9 mouse cellular contexts compared by ENCODE assay signal in the genomic region with DNA sequence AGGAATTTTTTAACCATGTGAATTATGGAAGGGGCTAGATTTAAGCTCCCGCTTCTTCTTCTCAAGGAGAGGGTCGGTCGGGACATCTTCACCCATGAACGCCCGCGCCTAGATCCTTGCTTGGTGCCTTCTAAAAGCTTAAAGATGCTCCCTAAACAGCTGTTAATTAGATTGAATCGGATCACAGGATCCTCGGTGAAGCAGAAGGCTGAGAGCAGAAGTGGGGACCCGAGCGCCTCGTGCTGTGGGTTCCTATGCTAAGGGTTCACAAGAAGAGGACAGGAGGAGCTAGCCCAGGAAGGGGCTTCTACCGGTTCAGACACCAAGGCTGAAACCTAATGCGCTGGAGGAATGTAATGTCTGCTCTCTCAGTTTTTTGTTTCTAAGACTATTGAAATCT. TPM values are rescaled to one million over a fixed set of nuclear protein-coding genes. Genes with fewer than 3 reads are reported as not detected.
DNase-seq lines count a peak whose midpoint lies in the region; ATAC-seq and TF ChIP-seq lines count a peak whose summit lies in the region.
"Had no signal": no experiment of that assay in that cellular context is flagged by ENCODE, and none has a peak within 500 bp of the region (broad histone marks: within the 10 kb centered on the region; RNA-seq: fewer than 3 reads in every experiment).

No protein-coding gene starts in this region.

- H3K4me2 ChIP-seq in heart, embryonic 16.5 days (ENCODE audit: low read depth, low read length), result peak overlapping the region; percentile 96
- H3K4me2 ChIP-seq in midbrain, embryonic 13.5 days (replicated peaks), result peak overlapping the region; percentile 87

- TF ChIP-seq POLR2A in cortical plate, adult 2 months (IDR thresholded peaks at IDR 0.05; ENCODE audit: extremely low read depth, insufficient read depth, low read length), result no peak

- H3K27ac ChIP-seq in heart, embryonic 16.5 days (ENCODE audit: low read length), result no peak overlapping the region
- peak overlapping the region; percentile 96 for H3K27ac ChIP-seq in cortical plate, adult 2 months (ENCODE audit: insufficient read depth, low read length)
- peak overlapping the region; percentile 84; the same call in 1 of the 2 replicates for H3K27ac ChIP-seq in hindbrain, embryonic 10.5 days
- H3K27ac ChIP-seq in midbrain, embryonic 13.5 days, result peak overlapping the region; percentile 86; the same call in 1 of the 2 replicates
- H3K27ac ChIP-seq: liver, embryonic 13.5 days had no signal

- peaks cover 7% of the 10 kb centered on the region for H3K4me1 ChIP-seq in heart, embryonic 16.5 days (ENCODE audit: control insufficient read depth, insufficient read depth, low read length)
- H3K4me1 ChIP-seq in cortical plate, adult 2 months (ENCODE audit: control insufficient read depth, insufficient read depth, low read length), result peaks cover 5% of the 10 kb centered on the region; the same call in 1 of the 2 replicates
- peaks cover 32% of the 10 kb centered on the region for H3K4me1 ChIP-seq in hindbrain, embryonic 10.5 days (replicated peaks)
- H3K4me1 ChIP-seq in midbrain, embryonic 13.5 days (replicated peaks), result peaks cover 46% of the 10 kb centered on the region

- ATAC-seq in heart, embryonic 16.5 days (replicated peaks; ENCODE audit: extremely low read depth, insufficient read depth, low FRiP score), result no peak
- peak; percentile 11; the same call in 1 of the 2 replicates for ATAC-seq in midbrain, embryonic 13.5 days

- TF ChIP-seq CTCF in cortical plate, adult 2 months (IDR thresholded peaks at IDR 0.05; ENCODE audit: extremely low read depth, insufficient read depth, low read length), result no peak

- H3K36me3 ChIP-seq in heart, embryonic 16.5 days (ENCODE audit: control insufficient read depth, insufficient read depth), result no peaks in the 10 kb centered on the region
- no peaks in the 10 kb centered on the region for H3K36me3 ChIP-seq in hindbrain, embryonic 10.5 days
- no peaks in the 10 kb centered on the region for H3K36me3 ChIP-seq in midbrain, embryonic 13.5 days
- H3K36me3 ChIP-seq: liver, embryonic 13.5 days had no signal

- H3K27me3 ChIP-seq in heart, embryonic 16.5 days (ENCODE audit: control insufficient read depth, insufficient read depth, low read length), result peaks cover 41% of the 10 kb centered on the region
- peaks cover 66% of the 10 kb centered on the region for H3K27me3 ChIP-seq in hindbrain, embryonic 10.5 days (ENCODE audit: insufficient read depth, poor library complexity, severe bottlenecking)
- H3K27me3 ChIP-seq in midbrain, embryonic 13.5 days, result peaks cover 22% of the 10 kb centered on the region

- no peak for DNase-seq in heart, postnatal 10 days
- peak; percentile 29 for DNase-seq in hindbrain, embryonic 10.5 days (ENCODE audit: low spot score)
- no peak for DNase-seq in MN1 (ENCODE audit: low spot score)
- DNase-seq in right cerebral cortex, postnatal 36 days (ENCODE audit: low spot score in 2 of 2), result no peak
- no peak for DNase-seq in adrenal gland, postnatal 4 days (ENCODE audit: low spot score in 2 of 2)
- DNase-seq: liver, embryonic 13.5 days had no signal

- H3K9me3 ChIP-seq in heart, embryonic 16.5 days (replicated peaks; ENCODE audit: control insufficient read depth, low read length), result no peaks in the 10 kb centered on the region
- no peaks in the 10 kb centered on the region for H3K9me3 ChIP-seq in hindbrain, embryonic 10.5 days
- H3K9me3 ChIP-seq in midbrain, embryonic 13.5 days, result no peaks in the 10 kb centered on the region
- H3K9me3 ChIP-seq: liver, embryonic 13.5 days had no signal

- intact Hi-C loops in heart, postnatal 10 days (cut with DNase I), result no loop called here

- H3K4me3 ChIP-seq in heart, embryonic 16.5 days (ENCODE audit: low read length), result peak overlapping the region; percentile 70; the same call in 1 of the 2 replicates
- peak overlapping the region; percentile 98 for H3K4me3 ChIP-seq in cortical plate, adult 2 months (ENCODE audit: insufficient read depth, low read length)
- H3K4me3 ChIP-seq in hindbrain, embryonic 10.5 days, result peak overlapping the region; percentile 77
- peak overlapping the region; percentile 82 for H3K4me3 ChIP-seq in midbrain, embryonic 13.5 days (replicated peaks)

- H3K9ac ChIP-seq in heart, embryonic 16.5 days (ENCODE audit: low read length), result no peak overlapping the region
- peak overlapping the region; percentile 88 for H3K9ac ChIP-seq in midbrain, embryonic 13.5 days (replicated peaks)
- H3K9ac ChIP-seq: liver, embryonic 13.5 days had no signal

- 16% methylated on average over 13 of the region's 13 CpGs for WGBS in heart, embryonic 16.5 days
- WGBS in hindbrain, embryonic 10.5 days, result 11% methylated on average over 13 of the region's 13 CpGs
- 6% methylated on average over 13 of the region's 13 CpGs for WGBS in midbrain, embryonic 13.5 days

RNA-seq across cellular contexts. Expression of gene Dgki, which starts 0.5 kb away (rescaled TPM):
- polyA plus RNA-seq in heart, embryonic 16.5 days (2015; fragmentation: Nextera tagmentation; extraction: Ambion mirVana), result 0.47 and 0.62 TPM in 2 replicates
- total RNA-seq in heart, postnatal 10 days (2021), result under 1 TPM; 0.45 to 0.65 TPM
- 12.3 and 12.9 TPM in 2 replicates for polyA plus RNA-seq in cortical plate, adult 2 months (2012; rRNA removed)
- polyA plus RNA-seq in hindbrain, embryonic 10.5 days (2016; fragmentation: Nextera tagmentation; extraction: Ambion mirVana), result 0.39 and 1.0 TPM in 2 replicates
- 4.8 and 6.4 TPM in 2 replicates for polyA plus RNA-seq in midbrain, embryonic 13.5 days (2015; fragmentation: Nextera tagmentation; extraction: Ambion mirVana)
- total RNA-seq in adrenal gland, postnatal 4 days (2021), result 1 to 10 TPM; 4.0 to 4.2 TPM
